Mouse (Mus musculus): ENCODE measurements around the gene Nxf1. TPM values are rescaled to one million over a fixed set of nuclear protein-coding genes. Genes with fewer than 3 reads are reported as not detected.
A peak's percentile ranks its signal among the peaks of the same experiment; 100 is the strongest.

The Nxf1 gene
- polyA plus RNA-seq, 1 experiment from 2014 or later: 146 TPM

DNA sequence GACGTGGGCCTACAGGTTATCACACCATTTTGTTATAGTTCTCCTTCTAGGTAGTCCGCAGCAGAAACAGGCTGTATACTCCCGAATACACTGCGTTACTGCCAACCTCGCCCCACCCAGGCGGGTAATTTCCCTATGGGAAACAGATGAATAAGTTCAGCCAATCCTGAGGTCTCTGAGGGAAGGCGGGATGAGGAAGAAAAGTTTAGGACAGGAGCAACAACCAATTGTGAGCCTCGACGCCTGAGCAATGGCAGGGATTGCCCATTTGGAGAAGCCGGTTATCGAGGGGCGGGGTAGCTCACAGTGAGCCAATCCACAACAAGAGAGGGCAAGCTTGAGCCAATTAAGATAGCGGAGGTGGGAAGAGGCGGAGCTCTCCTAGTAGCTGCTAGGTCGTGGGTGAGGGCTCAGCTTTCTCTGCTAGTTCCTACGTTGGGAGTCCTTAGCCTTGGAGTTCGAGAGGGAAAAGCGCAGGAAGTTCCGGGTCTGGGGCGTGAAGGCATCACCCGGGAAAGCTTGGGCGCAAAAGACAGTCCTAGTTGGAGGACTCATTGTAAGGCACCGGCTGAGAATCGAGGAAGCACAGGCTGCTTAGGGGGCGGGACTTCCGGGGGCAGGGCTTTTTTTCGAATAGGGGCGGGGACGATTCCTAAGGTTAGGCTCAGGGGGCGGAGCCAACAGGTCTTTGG, 45.4 kb downstream of the Nxf1 start, which contains the start of gene Zbtb3:
Gene Zbtb3, plus strand, starts transcription at position 426 of the 692 bp plus-strand sequence.
- Histone ChIP-seq H3K4me2 (ENCODE audit: low read length) (peak within 1 kb of the TSS; percentile 67), H3K4me3 (ENCODE audit: low read depth, low read length) (peak within 1 kb of the TSS; percentile 70)
- under 1% methylated on average over 30 of the region's 30 CpGs for WGBS

DNA sequence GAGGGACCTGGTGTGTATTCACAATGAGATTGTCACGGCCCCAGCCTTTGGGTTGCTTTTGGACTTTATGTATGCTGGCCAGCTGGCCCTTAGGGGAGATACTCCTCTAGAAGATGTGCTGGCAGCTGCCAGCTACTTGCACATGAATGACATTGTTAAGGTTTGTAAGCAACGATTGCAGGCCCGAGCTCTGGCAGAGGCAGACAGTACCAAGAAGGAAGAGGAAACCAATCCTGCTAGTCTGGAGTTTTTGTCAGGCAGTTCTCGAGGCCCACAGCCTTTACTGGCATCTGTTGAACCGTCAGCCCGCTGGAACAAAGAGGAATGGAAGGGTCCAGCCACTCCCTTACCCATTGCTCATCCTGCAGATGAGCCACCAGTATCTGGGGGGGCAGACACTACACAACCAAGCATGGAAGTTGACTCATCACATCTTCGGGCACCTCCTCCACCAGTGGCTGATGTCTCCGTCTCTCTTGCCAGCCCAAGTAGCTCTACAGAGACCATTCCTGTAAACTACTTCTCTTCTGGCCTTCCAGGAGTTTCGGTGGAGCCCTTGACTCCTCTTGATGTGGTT, 46.4 kb downstream of the Nxf1 start:
- 87% methylated on average over 9 of the region's 9 CpGs for WGBS
- peak overlapping the region; percentile 74; the same call in 1 of the 2 replicates for H3K9ac ChIP-seq (ENCODE audit: low read depth, low read length)
- H3K27ac ChIP-seq (ENCODE audit: low read length): peak overlapping the region; percentile 95
- peaks cover 14% of the 10 kb centered on the region for H3K4me1 ChIP-seq (ENCODE audit: control insufficient read depth, insufficient read depth, low read length)
- H3K9me3 ChIP-seq (replicated peaks; ENCODE audit: control insufficient read depth, low read length, poor library complexity, severe bottlenecking): no peaks in the 10 kb centered on the region
- no peaks in the 10 kb centered on the region for H3K27me3 ChIP-seq (ENCODE audit: control insufficient read depth, insufficient read depth, low read depth, low read length)
- H3K4me2 ChIP-seq (ENCODE audit: low read length): peak overlapping the region; percentile 67
- H3K4me3 ChIP-seq (ENCODE audit: low read depth, low read length): peak overlapping the region; percentile 70
- no peak for ATAC-seq
- H3K36me3 ChIP-seq (ENCODE audit: control insufficient read depth, insufficient read depth, low read length): peaks cover 7% of the 10 kb centered on the region

More for the DNA sequence above, 45.4 kb downstream of the Nxf1 start, which contains the start of gene Zbtb3:
- H3K27ac ChIP-seq (ENCODE audit: low read length): peak within 1 kb of the TSS; percentile 95
- peak within 1 kb of the TSS; percentile 74 for H3K9ac ChIP-seq (ENCODE audit: low read depth, low read length)
- peak; percentile 98 for ATAC-seq
- no peaks in the 10 kb centered on the region for H3K27me3 ChIP-seq (ENCODE audit: control insufficient read depth, insufficient read depth, low read depth, low read length)
- H3K9me3 ChIP-seq (replicated peaks; ENCODE audit: control insufficient read depth, low read length, poor library complexity, severe bottlenecking): no peaks in the 10 kb centered on the region
- H3K36me3 ChIP-seq (ENCODE audit: control insufficient read depth, insufficient read depth, low read length): peaks cover 7% of the 10 kb centered on the region
- H3K4me1 ChIP-seq (ENCODE audit: control insufficient read depth, insufficient read depth, low read length): peaks cover 21% of the 10 kb centered on the region

DNA sequence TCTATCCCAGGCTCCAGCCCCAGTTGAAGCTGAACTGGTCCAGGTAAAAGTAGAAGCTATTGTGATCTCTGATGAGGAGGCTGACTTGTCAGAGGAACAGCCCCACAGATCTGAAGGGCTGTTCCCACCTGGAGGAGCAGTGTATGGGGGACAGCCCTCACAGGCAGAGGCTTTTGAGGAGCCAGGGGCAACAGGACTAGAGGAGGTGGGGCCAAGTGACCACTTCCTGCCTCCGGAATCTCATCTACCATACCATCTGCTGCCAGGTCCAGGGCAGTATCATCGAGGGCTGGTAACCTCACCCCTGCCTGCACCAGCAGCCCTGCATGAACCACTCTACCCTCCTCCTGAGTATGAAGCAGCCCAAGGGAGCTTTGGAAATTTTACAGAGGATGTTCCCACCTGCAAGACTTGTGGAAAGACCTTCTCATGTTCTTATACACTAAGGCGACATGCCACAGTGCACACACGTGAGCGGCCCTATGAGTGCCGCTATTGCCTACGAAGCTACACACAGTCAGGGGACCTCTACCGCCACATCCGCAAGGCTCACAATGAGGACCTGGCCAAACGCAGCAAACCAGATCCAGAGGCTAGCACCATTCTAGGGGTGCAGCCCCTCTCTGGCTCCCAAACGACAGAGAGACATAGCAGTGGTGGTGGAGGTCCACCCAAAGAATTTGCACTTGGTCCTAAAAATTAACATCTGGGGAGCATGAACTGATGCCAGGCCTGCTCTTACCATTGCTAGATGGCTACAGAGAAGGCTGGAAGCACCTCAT, 47.2 kb downstream of the Nxf1 start:
- Histone ChIP-seq H3K4me1 (ENCODE audit: control insufficient read depth, insufficient read depth, low read length) (peaks cover 14% of the 10 kb centered on the region), H3K9me3 (replicated peaks; ENCODE audit: control insufficient read depth, low read length, poor library complexity, severe bottlenecking) (no peaks in the 10 kb centered on the region), H3K4me2 (ENCODE audit: low read length) (no peak overlapping the region), H3K36me3 (ENCODE audit: control insufficient read depth, insufficient read depth, low read length) (peaks cover 7% of the 10 kb centered on the region), H3K9ac (ENCODE audit: low read depth, low read length) (no peak overlapping the region), H3K27ac (ENCODE audit: low read length) (no peak overlapping the region), H3K27me3 (ENCODE audit: control insufficient read depth, insufficient read depth, low read depth, low read length) (no peaks in the 10 kb centered on the region), H3K4me3 (ENCODE audit: low read depth, low read length) (no peak overlapping the region)
- 92% methylated on average over 11 of the region's 11 CpGs for WGBS
- no peak for ATAC-seq

DNA sequence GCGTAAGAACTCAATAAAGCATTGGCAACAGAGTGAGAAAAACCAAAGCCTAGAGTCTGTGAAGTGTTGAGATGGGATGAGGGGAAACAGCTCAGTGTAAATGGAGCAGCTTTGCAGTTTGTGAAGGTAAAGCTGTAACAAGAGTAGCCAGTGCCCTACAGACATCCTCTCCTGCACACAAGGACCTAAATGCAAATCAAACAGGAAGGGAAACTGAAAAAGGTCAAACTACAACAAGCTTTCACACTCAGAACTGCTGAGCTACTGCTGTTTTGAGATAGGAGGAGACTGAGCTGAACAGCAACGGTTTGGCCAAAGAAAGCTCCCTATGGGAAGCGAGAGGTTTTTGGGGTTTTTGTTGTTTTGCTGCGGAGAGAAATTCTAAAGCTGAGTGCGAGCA, 49.9 kb downstream of the Nxf1 start:
- Histone ChIP-seq H3K9ac (ENCODE audit: low read depth, low read length) (no peak overlapping the region), H3K9me3 (replicated peaks; ENCODE audit: control insufficient read depth, low read length, poor library complexity, severe bottlenecking) (no peaks in the 10 kb centered on the region), H3K4me3 (ENCODE audit: low read depth, low read length) (no peak overlapping the region), H3K4me2 (ENCODE audit: low read length) (no peak overlapping the region), H3K4me1 (ENCODE audit: control insufficient read depth, insufficient read depth, low read length) (peaks cover 11% of the 10 kb centered on the region), H3K27ac (ENCODE audit: low read length) (no peak overlapping the region), H3K27me3 (ENCODE audit: control insufficient read depth, insufficient read depth, low read depth, low read length) (no peaks in the 10 kb centered on the region), H3K36me3 (ENCODE audit: control insufficient read depth, insufficient read depth, low read length) (peaks cover 10% of the 10 kb centered on the region)
- WGBS: 93% methylated on average over 5 of the region's 5 CpGs
- no peak for ATAC-seq

DNA sequence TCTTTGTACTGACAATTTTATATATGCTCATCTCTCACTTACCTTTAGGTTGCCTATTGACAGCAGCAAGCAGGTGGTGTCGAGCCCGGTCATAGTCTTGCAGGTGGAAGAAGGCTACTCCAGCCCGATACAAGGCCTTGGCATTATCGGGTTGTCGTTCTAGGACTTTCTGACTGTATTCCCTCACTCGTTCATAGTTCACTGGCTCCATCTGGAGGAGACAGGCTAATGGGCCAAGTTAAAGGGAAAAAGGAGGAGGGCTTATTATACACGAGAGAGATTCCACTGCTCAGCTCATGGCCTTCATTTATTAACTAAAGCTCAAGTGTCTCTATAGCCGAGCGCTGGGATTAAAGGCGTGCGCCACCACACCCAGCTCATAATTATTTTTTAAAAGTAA, 58.9 kb downstream of the Nxf1 start:
- Histone ChIP-seq H3K4me3 (ENCODE audit: low read depth, low read length) (no peak overlapping the region), H3K27ac (ENCODE audit: low read length) (no peak overlapping the region), H3K27me3 (ENCODE audit: control insufficient read depth, insufficient read depth, low read depth, low read length) (no peaks in the 10 kb centered on the region), H3K4me2 (ENCODE audit: low read length) (no peak overlapping the region), H3K9me3 (replicated peaks; ENCODE audit: control insufficient read depth, low read length, poor library complexity, severe bottlenecking) (no peaks in the 10 kb centered on the region), H3K9ac (ENCODE audit: low read depth, low read length) (no peak overlapping the region), H3K4me1 (ENCODE audit: control insufficient read depth, insufficient read depth, low read length) (peaks cover 28% of the 10 kb centered on the region), H3K36me3 (ENCODE audit: control insufficient read depth, insufficient read depth, low read length) (peaks cover 5% of the 10 kb centered on the region; the same call in 1 of the 2 replicates)
- 72% methylated on average over 11 of the region's 11 CpGs for WGBS
- ATAC-seq: no peak

DNA sequence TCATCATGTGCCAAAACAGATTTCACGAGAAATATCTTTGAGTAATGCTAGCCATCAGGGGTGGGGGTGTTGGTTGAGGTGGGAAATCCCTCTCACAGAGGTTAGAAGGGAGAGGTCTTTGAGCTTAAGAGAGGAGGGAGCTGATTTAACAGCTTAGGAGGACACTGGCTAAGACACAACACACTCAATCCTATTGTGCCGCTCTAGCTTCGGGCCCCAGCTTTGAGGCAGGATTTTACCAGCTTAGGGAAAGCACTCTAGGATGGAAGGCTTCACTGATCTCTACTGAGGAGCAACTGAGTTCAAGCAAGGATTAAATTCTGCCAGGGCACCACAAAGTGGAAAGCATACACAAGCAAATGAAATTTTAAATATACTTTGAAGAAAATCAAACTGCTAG, 60.1 kb downstream of the Nxf1 start:
- peak overlapping the region; percentile 35 for H3K4me2 ChIP-seq (ENCODE audit: low read length)
- ATAC-seq: no peak
- peaks cover 35% of the 10 kb centered on the region for H3K4me1 ChIP-seq (ENCODE audit: control insufficient read depth, insufficient read depth, low read length)
- WGBS: 30% methylated on average over 3 of the region's 3 CpGs
- H3K9me3 ChIP-seq (replicated peaks; ENCODE audit: control insufficient read depth, low read length, poor library complexity, severe bottlenecking): no peaks in the 10 kb centered on the region
- H3K36me3 ChIP-seq (ENCODE audit: control insufficient read depth, insufficient read depth, low read length): 0 out of 2 replicates have a peak, but pooled peaks cover 2% of the 10 kb centered on the region
- no peak overlapping the region for H3K27ac ChIP-seq (ENCODE audit: low read length)
- no peaks in the 10 kb centered on the region for H3K27me3 ChIP-seq (ENCODE audit: control insufficient read depth, insufficient read depth, low read depth, low read length)
- H3K4me3 ChIP-seq (ENCODE audit: low read depth, low read length): no peak overlapping the region
- H3K9ac ChIP-seq (ENCODE audit: low read depth, low read length): peak overlapping the region; percentile 28; the same call in 1 of the 2 replicates

DNA sequence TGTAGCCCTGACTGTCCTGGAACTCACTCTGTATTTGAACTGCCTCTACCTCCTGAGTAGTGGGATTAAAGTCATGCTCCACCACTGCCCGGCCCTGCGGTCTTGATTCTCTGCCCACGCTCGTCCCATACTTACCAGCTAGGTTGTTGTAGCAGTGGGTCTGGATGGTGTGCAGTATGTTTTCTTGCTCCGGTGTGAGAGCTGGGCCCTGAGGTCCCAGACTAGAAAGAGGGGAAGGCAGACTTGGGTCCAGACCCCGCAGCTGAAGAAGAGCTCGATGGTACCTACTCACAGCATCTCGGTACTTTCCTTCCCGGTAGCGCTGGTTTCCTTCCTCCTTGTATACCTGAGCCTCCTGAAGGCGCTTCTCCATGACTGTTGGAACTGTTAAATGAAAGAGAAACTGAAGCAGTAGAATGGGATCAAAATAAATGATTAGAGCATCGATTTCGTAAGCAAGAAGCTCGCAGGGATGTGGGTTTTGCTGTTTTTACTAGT, 61.5 kb downstream of the Nxf1 start:
- peak overlapping the region; percentile 97 for H3K27ac ChIP-seq (ENCODE audit: low read length)
- H3K4me3 ChIP-seq (ENCODE audit: low read depth, low read length): peak overlapping the region; percentile 99
- peak overlapping the region; percentile 100 for H3K4me2 ChIP-seq (ENCODE audit: low read length)
- no peaks in the 10 kb centered on the region for H3K27me3 ChIP-seq (ENCODE audit: control insufficient read depth, insufficient read depth, low read depth, low read length)
- peaks cover 49% of the 10 kb centered on the region for H3K4me1 ChIP-seq (ENCODE audit: control insufficient read depth, insufficient read depth, low read length)
- 29% methylated on average over 14 of the region's 14 CpGs for whole genome bisulfite sequencing
- peak overlapping the region; percentile 74 for H3K9ac ChIP-seq (ENCODE audit: low read depth, low read length)
- H3K9me3 ChIP-seq (replicated peaks; ENCODE audit: control insufficient read depth, low read length, poor library complexity, severe bottlenecking): no peaks in the 10 kb centered on the region
- no peak for ATAC-seq
- 0 out of 2 replicates have a peak, but pooled peaks cover 2% of the 10 kb centered on the region for H3K36me3 ChIP-seq (ENCODE audit: control insufficient read depth, insufficient read depth, low read length)

DNA sequence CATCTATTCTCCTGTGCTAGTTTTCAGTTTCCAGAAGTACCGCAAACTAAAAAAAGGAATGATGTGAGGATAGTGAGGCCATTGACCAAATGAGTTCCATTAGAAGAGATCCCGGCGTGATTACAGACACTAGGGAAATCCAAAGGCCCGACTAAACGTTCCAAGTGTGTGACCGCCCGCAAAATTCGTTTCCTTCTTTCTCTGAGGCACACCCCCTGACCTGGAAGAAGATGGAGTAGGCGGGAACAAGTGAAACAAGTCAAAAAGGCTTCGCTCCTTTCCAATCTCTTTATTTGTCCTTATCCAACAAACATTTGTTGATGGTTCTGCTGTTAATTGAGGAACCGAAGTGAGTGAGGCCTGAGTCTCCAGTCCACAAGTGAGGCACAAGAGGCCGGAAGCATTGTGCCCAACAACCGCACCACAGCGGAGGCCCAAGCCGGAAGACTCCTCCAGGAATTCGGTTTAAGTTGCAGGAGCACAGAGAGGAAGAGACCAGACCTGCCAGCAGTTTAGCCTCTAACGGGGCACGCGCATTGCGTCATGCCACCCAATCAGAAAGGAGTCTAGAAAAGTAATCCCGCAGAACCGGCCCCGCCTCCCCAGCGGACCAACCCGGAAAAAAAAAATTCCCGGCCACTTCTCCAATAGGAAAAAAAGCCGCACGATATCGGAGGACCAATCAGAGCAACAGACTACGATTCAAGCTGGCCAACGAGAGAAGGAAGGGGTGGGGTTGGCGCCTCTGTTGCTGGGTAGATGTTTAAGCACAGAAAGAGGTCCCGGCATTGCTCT, 62.1 kb downstream of the Nxf1 start, which contains the start of gene Ttc9c:
Gene Ttc9c, minus strand, starts transcription at position 533 of the 795 bp plus-strand sequence.
- Histone ChIP-seq H3K27ac (ENCODE audit: low read length) (peak within 1 kb of the TSS; percentile 97), H3K4me1 (ENCODE audit: control insufficient read depth, insufficient read depth, low read length) (peaks cover 50% of the 10 kb centered on the region), H3K9me3 (replicated peaks; ENCODE audit: control insufficient read depth, low read length, poor library complexity, severe bottlenecking) (no peaks in the 10 kb centered on the region), H3K4me3 (ENCODE audit: low read depth, low read length) (peak within 1 kb of the TSS; percentile 99), H3K9ac (ENCODE audit: low read depth, low read length) (peak within 1 kb of the TSS; percentile 74), H3K4me2 (ENCODE audit: low read length) (peak within 1 kb of the TSS; percentile 100), H3K27me3 (ENCODE audit: control insufficient read depth, insufficient read depth, low read depth, low read length) (no peaks in the 10 kb centered on the region), H3K36me3 (ENCODE audit: control insufficient read depth, insufficient read depth, low read length) (no peaks in the 10 kb centered on the region)
- peak; percentile 94 for ATAC-seq
- WGBS: 1% methylated on average over 33 of the region's 33 CpGs
